Mouse (Mus musculus) telencephalon, adult 2 months (tissue): ENCODE results near the gene Slc39a13.

Source experiments
- DNase-seq: peaks from one replicate; pipeline ENCODE4 v3.0.0-alpha.2; 2011; ENCODE audit warnings: low read depth, low spot score

Slc39a13 gene

DNA sequence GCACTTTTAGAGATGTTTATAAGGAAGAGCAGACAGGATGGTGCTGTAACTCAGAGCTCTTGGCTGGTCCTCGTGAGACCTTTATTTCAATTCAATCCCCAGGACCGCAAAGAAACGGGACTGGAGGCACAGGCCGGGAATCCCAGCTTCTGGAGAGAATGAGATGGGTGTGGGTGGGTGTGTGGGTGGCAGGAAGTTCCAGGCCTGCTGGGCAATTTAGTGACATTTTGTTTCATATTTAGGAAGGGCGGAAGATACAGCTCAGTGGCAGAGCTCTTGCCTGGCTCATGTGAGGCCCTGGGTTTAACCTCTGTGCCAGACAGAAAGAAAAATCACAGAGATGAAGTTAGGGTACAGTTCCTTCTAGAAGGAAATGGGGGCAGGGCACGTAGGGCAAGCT lies 20.0 kb upstream of the Slc39a13 start:
- no peak for DNase-seq

GRCm38 (mm10) chr2:91088987-91089386 lies 18.8 kb upstream of the Slc39a13 start:
- no peak for DNase-seq

DNA sequence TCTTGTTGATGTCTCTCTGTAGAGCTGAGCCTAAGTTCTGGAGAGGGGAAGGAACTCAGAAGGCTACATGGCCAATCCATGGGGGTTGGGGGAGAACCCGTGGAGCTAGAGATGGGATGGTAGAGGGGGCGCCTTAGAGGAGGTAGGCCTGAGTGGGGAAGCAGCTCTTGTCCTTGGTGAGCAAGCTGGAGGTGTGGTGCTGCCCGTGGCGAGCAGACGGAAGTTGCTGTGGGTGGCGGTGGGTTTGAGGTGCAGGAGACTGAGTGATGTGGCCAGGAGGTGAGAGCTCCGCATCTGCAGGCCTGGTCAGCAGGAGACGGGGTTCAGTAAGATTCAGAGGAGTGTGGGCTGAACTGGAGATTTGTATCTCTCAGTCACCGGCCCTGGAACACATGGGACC lies 17.2 kb upstream of the Slc39a13 start:
- DNase-seq = no peak

DNA sequence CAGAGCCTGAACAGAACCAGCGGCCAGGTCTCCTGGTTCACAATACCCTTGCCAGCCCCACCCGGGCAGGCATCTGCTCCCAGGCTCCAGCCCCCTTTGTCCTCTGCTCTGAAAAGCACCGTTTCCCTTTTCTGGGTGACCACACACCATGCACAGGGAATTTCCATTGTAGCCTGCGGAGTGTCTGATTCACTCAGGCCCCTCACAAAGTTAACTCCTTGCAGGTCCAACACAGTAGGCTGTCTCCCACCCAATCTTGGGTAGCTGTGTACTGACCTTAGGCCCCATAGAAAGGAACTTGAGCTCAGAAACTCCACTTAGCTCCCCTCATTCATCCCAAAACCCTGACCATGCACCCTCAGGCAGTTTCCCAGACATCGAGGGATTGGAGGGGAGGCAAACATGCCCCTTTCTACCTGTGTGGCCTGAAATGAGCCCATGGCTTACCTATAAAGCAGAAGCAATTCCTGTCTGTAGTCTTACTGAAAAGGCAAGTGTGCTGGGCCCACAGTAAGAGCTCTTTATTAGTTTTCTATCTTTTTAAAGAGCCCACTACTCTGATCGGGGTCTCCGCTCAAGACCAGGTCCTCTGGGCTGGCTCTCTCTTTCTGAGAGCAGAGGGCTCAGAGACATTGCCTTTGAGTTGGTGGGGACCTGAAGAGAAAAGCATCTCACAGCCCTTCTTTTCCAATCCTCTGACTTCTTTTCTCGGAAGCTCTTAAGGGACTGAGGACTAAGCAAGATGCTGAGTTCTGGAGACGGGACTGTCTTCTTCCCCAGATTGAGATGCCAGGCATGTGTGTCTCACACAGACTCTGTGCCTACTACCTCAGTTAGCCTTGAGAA lies 16.4 kb upstream of the Slc39a13 start:
- no peak for DNase-seq

DNA sequence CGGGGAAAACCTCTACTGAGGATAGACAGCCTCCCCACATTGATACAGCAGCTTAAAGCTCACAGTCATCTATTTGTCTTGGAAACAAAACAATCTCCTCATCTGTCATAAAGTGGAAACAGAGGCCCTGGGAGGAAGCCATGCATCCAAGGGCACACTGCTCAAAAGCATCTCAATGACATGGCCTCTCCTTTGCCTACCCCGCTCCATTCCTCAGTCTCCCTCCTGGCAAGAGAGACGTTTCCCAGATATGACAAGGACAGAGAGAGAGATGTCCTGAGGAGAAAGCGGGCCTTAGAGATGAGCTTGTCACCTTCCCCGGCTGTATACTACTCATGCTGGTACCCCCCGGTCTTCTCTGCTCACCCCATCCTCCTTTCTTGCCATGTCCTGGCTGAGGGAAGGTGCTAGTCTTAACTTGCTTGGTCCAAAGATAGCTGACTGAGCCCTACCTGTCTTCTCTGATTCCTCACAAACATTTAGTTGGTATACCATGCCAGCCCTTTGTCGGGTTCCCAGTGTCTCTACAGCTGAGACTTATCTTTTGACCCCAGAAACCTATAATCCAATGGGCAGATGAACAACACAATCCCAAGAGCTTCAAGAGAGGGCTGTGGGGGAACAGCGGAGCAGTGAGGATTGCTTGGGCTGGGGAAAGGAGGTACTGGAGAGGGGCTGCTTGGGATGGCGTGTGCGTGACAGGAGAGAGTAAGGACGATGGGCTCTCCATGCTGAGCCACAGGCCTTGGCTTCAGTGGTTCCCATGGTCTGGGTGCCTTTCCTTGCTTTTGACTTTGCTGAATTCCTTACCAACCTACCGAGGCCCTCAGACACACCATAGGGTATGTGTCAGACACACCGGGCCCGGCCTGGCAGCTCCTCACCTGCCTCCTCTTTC lies 15.5 kb upstream of the Slc39a13 start:
- no peak for DNase-seq

GRCm38 (mm10) chr2:91084179-91084820 lies 14.1 kb upstream of the Slc39a13 start:
- no peak for DNase-seq

DNA sequence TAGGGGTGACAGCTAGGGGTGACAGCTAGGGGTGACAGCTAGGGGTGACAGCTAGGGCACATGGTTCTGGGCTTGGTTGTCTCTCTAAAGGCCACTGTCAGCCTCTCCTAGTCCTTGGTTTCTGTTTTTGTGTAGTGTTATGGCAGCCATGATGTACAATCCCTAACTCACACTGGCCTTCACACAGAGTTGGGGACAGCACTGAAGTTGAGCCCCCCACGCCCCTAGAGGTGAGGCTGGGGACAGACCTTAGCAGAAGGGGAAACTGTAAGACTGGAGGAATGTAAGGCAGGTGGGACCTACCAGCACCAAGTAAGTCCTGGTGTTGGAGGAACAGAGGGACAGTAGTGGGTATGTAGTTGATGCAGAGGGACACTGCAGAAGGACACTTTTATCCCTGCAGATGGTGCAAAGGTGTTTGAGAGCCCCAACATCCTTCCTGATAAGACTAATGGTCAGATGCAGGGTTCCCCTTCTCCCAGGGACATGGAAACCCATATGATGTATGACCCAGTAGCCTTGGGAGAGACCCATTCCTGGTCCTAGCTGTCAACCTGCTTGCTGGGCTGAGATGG lies 13.2 kb upstream of the Slc39a13 start:
- no peak for DNase-seq

DNA sequence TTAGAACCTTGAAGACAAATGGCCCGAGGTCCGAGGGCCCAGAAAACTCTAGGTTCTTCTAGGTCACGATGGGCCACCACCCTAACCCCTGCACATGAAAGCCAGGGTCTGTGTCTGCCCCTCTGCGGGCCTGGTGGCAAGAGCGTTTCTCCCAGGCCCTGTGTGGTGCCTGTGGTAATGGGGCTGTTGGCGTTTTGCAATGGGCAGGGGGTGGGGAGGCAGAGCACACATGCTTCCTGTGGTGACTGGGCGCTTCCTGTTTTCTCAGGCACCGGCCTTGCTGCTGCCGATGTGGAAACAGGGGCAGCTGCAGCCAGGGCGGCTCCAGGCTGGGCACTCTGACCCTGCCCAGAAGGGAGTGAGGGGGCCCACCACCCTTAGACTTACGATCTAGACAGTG lies 12.6 kb upstream of the Slc39a13 start:
- no peak for DNase-seq

DNA sequence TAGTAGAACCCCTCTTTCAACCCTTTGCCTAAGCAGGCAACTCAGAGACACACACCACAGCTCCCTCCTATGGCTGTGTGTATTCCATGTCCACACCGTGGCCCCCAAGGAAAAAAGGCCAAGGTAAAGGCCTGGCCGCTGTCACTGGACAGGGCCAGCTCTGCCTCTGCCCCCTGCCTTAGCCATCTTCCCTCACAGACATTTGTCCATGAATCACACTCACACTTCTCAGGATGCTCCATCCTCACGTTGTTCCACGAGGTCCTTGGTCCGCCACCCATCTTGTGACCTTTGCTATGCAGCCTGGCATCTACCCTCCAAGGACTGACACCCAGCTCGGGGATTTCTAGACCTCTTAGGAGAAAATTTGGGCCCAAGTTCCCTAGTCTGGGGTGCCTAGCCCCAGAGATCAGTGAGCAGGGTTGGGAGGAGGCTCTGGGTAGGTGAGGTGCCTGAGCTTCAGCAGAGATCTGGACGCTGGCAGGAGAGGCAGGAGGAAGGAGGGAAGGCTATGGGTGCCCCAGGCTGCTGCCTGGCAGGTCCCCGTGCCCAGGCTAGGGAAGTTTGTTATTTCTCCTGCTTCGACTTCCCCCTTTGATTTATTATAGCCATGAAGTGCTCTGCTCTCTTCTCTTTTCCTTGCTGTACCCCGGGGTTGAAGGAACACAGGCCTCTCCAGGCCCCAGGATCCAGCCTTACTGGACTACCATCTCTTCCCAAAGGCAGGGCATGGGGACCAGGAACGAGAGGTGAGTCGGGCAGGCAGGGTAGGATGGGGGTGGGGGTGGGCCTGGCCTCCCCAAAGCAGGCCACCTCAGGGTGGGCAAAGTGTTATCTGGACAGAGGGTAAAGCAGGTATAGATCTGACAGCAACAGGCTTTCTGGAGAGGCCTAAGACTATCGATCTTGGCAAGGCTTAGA lies 11.8 kb upstream of the Slc39a13 start, which contains the start of gene Spi1:
Gene Spi1 (plus strand): TSS at position 616 of the 921 bp plus-strand sequence.
- DNase-seq = no peak

DNA sequence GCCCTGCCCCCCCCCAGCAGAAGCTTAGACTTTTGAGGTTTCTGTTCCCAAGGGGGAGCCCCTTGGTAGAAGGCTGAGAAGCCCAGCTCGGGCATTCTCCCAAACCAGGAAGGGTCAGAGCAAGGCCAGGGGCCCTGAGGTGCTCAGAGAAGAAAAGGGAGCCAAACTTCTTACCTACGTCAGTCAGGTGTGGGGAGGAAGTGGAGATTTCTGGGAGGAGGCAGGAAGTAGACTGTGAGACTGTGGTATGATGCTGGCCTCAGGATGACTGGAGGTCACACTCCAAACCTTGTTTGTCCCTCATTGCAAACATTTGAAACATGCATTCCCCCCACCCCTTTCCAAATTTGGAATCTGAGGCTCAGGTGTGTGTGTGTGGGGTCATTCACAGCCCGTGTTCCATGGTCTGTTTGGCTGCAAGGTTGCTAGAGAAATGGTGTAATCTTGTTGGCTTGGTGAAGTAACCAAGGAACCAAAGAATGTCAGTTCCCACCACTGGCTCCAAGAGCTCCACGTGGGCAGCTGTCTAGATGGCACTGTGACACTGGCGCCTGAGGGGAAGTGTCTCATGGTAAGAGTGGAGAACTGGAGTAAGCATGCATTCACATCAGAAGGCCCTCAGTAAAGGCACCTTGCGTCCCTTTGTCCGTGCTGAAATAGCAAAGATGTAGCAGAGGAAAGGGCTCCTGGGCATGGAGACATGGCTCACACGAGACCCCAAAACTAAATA lies 10.7 kb upstream of the Slc39a13 start:
- DNase-seq = no peak

- no peak for DNase-seq
Measured at GRCm38 (mm10) chr2:91079026-91079384, 8.8 kb upstream of the Slc39a13 start.

DNA sequence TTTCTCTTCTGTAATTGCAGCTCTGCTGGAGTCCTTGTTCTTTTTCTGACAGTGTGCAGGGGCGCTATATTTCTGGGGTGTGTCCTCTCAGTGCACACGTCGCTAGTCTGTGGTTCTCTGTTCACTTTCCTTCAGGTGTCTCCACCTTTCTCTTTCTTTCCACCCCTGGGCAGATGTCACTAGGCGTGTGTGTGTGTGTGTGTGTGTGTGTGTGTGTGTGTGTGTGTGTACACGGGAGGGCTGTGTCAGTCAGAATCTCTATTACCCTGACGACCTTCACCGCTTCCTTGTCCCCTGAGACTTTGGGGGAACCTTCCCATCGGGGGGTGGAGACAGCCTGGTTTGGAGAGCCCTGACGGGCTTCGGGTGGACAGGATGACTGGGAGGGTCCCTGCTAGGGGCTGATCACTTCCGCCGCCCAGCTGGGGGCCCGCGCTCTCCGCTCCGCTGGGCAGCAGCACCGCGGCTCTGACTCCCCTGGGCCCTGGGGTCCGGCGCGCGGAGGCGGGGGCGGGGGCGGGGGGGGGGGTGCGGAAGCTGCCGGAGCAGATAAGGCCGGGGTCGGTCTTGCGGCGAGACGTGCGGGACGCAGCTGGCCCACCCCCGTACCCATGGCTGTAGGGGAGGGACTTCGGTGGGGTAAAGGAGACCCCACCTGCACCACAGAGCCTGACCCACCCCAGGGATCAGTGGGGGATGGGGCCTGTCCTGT lies 8.3 kb upstream of the Slc39a13 start:
- no peak for DNase-seq

DNA sequence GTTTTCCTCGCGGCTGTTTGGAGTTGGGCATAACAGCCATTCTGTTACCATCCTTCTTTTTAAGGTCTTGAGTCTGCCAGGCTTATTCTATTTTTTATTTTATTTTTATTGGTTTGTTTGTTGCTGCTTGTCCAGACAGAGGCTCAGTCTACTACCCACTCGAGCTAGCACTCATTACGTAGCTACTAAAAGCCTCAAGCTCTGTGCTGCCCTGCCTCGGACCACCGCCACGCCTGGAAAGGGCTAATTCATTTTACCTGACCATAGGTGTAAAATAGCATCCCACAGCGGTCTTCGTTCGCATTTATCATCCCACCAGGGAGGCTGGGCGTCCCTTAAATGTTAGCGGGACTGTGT lies 7.7 kb upstream of the Slc39a13 start:
- DNase-seq = no peak

DNA sequence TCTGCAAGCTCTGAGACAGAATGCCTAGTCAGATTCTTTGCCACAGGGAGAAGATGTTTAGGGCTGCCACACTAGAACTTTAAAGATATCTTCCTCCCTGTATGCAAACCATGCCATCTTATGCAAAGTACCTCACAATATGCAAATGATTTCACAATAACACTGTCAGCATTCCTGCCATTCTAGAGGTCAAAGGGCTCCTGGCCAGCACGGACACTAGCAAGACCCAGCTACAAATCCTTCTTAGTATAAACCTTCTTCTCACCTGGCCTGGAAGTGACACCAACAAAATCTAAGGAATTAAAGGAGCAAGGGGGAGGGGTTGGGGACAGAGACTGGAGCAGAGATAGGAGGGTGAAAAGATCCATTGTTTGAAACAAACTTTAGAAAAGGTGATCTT lies 1.9 kb upstream of the Slc39a13 start:
- no peak for DNase-seq

- no peak for DNase-seq
Measured at GRCm38 (mm10) chr2:91071059-91071458, 842 bp upstream of the Slc39a13 start.

- no peak for DNase-seq
Measured at GRCm38 (mm10) chr2:91069306-91070000, 764 bp downstream of the Slc39a13 start.

DNA sequence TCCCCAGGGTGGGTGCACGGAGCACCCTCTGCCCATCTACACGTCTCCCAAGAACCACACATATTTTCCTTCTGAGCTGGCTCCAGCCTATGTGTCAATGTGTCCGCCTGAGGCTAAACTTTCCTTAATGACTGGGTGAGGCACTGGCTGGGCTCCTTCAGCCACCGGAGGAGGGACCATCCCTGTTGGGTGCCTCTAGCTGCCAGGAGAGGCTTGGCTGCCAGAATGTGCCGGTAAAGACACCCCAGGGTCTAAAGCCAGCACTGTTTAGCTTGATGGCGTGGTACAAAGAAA lies 1.4 kb downstream of the Slc39a13 start:
- DNase-seq = no peak

- no peak for DNase-seq
Measured at GRCm38 (mm10) chr2:91068162-91068871, 1.9 kb downstream of the Slc39a13 start.
